Mouse (Mus musculus) hindbrain, postnatal 0 days (tissue): ENCODE results near the gene Rfc2. TPM values are rescaled to one million over a fixed set of nuclear protein-coding genes. Genes with fewer than 3 reads are reported as not detected.
A peak's percentile ranks its signal among the peaks of the same experiment; 100 is the strongest.

ENCODE experiments used
- ATAC-seq: fragments of 200-750 bp; cut with Nextera tagmentation; 2 replicates; pipeline ENCODE4 v1.8.0; 2017; ENCODE audit warnings: mild to moderate bottlenecking, moderate TSS enrichment, moderate library complexity
- DNase-seq: peaks from one replicate; pipeline ENCODE4 v3.0.0-alpha.2; 2015; ENCODE audit warnings: low spot score
- H3K27ac ChIP-seq: fragments of 300-500 bp; sonication (generic); 2 replicates; pipeline ENCODE4 v1.5.1; 2014; ENCODE audit warnings: mild to moderate bottlenecking
- H3K27me3 ChIP-seq: fragments of 300-500 bp; sonication (generic); 2 replicates; pipeline ENCODE4 v1.6.1; 2014; ENCODE audit warnings: low read length, mixed read lengths; ENCODE audit not compliant: insufficient read depth
- H3K36me3 ChIP-seq: fragments of 300-500 bp; sonication (generic); 2 replicates; pipeline ENCODE4 v1.6.1; 2014; ENCODE audit warnings: low read length, mixed read lengths; ENCODE audit not compliant: insufficient read depth
- H3K4me1 ChIP-seq: fragments of 300-500 bp; sonication (generic); 2 replicates; pipeline ENCODE4 v1.6.1; 2014; ENCODE audit warnings: antibody characterized with exemption, low read length, mixed read lengths; ENCODE audit not compliant: insufficient read depth
- H3K4me2 ChIP-seq: fragments of 300-500 bp; sonication (generic); 2 replicates; pipeline ENCODE4 v1.6.1; 2014; ENCODE audit warnings: low read depth, mild to moderate bottlenecking, low read length, moderate library complexity, mixed read lengths
- H3K4me3 ChIP-seq: fragments of 300-500 bp; sonication (generic); 2 replicates; pipeline ENCODE4 v1.5.1; 2014; ENCODE audit warnings: low read length
- H3K9ac ChIP-seq: fragments of 300-500 bp; sonication (generic); replicated peaks from 2 replicates; pipeline ENCODE4 v1.6.1; 2014; ENCODE audit warnings: mild to moderate bottlenecking, low read length, moderate library complexity, mixed read lengths
- H3K9me3 ChIP-seq: fragments of 300-500 bp; sonication (generic); 2 replicates; pipeline ENCODE4 v1.6.1; 2016; ENCODE audit warnings: low read length, mixed read lengths
- CTCF ChIP-seq: IDR thresholded peaks from 2 replicates; pipeline ENCODE4 v1.5.1; 2016; ENCODE audit warnings: antibody characterized with exemption, control low read depth, low read depth
- WGBS: fragments of 180-500 bp; shearing (Covaris S2); extraction: QIAGEN DNeasy Blood & Tissue Kit; methylation state at CpG from one replicate; pipeline ENCODE4 v1.1.7; 2014; 5-methylcytosine and 5-hydroxymethylcytosine counted together
- polyA plus RNA-seq: library from polyadenylated mRNA; unstranded; fragments of >200 nt; fragmentation: Nextera tagmentation; extraction: Ambion mirVana; gene quantifications from 2 replicates; pipeline ENCODE4 v1.2.1, GENCODE M21; 2015
- total RNA-seq: library from RNA; depleted of rRNA; stranded (reverse); fragments of >200 nt; gene quantifications from 2 replicates; pipeline ENCODE4 v1.2.3, GENCODE M21; 2014

Gene Rfc2
- total and polyA plus RNA-seq, 2 experiments from 2014 or later, result 76.3 to 164 TPM

DNA sequence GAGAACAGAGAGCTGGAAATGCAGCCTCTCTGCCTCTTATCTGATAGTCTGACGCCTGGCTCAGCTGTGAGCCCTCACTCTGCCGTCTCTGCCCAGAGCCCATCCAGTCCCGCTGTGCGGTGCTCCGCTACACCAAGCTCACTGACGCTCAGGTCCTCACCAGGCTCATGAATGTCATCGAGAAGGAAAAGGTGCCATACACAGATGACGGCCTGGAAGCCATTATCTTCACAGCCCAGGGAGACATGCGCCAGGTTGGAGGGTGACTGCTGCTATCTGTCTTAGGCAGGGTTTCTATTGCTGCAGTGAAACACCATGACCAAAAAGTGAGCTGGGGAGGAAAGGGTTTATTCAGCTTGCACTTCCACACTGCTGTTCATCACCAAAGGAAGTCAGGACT is 11.9 kb downstream of the Rfc2 start:
- H3K9ac ChIP-seq, result no peak overlapping the region
- H3K4me3 ChIP-seq, result no peak overlapping the region
- H3K27me3 ChIP-seq, result no peaks in the 10 kb centered on the region
- no peak overlapping the region for H3K27ac ChIP-seq
- no peak for DNase-seq
- H3K9me3 ChIP-seq, result no peaks in the 10 kb centered on the region
- peaks cover 46% of the 10 kb centered on the region for H3K36me3 ChIP-seq
- no peak overlapping the region for H3K4me2 ChIP-seq
- no peaks in the 10 kb centered on the region for H3K4me1 ChIP-seq
- no peak for TF ChIP-seq CTCF
- 91% methylated on average over 9 of the region's 9 CpGs for WGBS
- no peak for ATAC-seq

DNA sequence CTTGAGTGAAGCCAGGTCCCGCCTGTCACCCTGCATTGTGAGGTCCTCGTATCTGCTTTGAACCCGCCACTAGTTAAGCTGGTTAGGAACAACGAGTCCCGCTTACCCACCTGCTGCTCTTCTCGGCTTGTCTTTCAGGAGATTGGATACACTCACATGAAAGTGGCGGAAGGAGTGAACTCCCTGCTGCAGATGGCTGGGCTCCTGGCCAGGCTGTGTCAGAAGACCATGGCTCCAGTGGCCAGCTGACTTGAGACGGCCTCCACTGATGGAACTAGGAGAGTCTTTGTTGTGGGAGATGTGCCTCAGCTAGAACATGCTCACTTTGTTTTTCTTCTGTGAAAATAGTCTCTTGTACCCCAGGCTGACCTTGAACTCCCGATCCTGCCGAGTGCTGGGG is 16.5 kb downstream of the Rfc2 start:
- Histone ChIP-seq H3K9me3 (no peaks in the 10 kb centered on the region), H3K4me2 (no peak overlapping the region), H3K36me3 (peaks cover 43% of the 10 kb centered on the region), H3K27ac (no peak overlapping the region; the same call in 1 of the 2 replicates), H3K27me3 (no peaks in the 10 kb centered on the region), H3K9ac (no peak overlapping the region), H3K4me1 (no peaks in the 10 kb centered on the region), H3K4me3 (no peak overlapping the region)
- TF ChIP-seq CTCF, result no peak
- ATAC-seq, result 0 out of 2 replicates have a peak, but pooled peaks have one; percentile 46
- DNase-seq, result peak; percentile 66
- 57% methylated on average over 10 of the region's 10 CpGs for WGBS

DNA sequence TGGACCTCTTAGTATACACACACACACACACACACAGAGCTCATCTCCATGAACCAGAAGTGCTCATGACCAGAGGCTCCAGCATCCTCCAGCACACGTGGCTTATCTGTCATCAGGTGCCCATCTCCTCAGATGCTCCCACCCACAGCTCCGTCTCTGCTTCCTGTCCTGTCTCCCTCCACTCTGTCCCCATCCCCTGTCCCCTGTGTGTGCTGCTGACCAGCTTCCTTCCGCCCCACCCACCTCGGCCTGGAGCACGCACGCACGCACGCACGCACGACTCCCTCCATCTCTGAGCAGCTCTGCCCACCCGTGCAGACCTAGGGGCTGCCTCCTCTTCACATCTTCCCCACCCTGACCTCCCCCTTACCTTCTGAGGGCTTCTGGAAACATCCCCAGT is 23.2 kb downstream of the Rfc2 start:
- Histone ChIP-seq H3K4me1 (no peaks in the 10 kb centered on the region), H3K9me3 (no peaks in the 10 kb centered on the region), H3K4me2 (no peak overlapping the region), H3K9ac (no peak overlapping the region), H3K27ac (no peak overlapping the region), H3K36me3 (no peaks in the 10 kb centered on the region; the same call in 1 of the 2 replicates), H3K27me3 (no peaks in the 10 kb centered on the region), H3K4me3 (no peak overlapping the region)
- ATAC-seq, result no peak
- 83% methylated on average over 11 of the region's 11 CpGs for WGBS
- TF ChIP-seq CTCF, result no peak
- no peak for DNase-seq

DNA sequence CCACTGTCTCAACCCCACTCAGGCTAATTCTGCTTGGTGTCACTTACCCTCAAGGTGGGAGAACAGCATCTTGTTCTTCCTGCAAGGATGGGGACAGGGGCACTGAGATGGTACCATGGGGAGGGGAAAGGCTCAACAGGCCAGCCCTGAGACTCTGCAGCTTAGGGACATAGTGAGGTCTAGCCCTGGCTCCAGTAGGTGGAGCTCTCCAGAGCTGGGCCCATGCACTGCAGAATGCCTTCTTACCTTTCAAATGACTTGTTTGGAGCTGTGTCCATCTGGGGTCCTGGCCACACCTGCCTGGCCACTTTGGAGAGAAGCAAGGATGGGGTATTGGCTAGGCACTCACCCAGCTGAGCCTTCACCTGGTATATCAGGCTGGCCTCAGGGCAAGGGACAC is 25.1 kb downstream of the Rfc2 start:
- Histone ChIP-seq H3K9ac (no peak overlapping the region), H3K36me3 (no peaks in the 10 kb centered on the region), H3K9me3 (no peaks in the 10 kb centered on the region), H3K27me3 (no peaks in the 10 kb centered on the region), H3K4me1 (no peaks in the 10 kb centered on the region), H3K4me2 (no peak overlapping the region), H3K27ac (no peak overlapping the region), H3K4me3 (no peak overlapping the region)
- ATAC-seq (no peak), DNase-seq (no peak)
- TF ChIP-seq CTCF, result peak; percentile 19; the same call in 1 of the 2 replicates

DNA sequence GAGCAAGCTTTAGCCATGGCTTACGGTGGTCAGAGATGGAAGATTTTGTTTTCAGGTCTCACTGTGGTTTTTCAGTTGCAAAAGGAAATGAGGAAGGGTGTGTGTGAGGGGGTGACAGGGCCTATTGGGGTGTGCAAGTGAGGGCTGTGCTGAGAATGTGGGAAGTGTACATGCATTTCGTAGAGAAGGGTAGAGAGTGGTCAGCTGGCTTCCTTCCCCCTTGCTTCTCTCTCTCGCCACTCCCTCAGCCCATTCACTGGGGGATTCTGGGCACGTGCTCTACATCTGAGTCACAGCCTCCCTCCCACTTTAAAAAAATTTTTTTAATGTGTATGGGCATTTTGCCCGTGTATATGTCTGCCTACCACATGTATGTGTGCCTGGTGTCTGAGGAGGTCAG is 26.0 kb downstream of the Rfc2 start:
- no peaks in the 10 kb centered on the region for H3K4me1 ChIP-seq
- no peak overlapping the region for H3K27ac ChIP-seq
- no peak overlapping the region for H3K4me2 ChIP-seq
- H3K4me3 ChIP-seq, result no peak overlapping the region
- no peak overlapping the region for H3K9ac ChIP-seq
- 69% methylated on average over 5 of the region's 5 CpGs for WGBS
- H3K36me3 ChIP-seq, result no peaks in the 10 kb centered on the region
- H3K27me3 ChIP-seq, result no peaks in the 10 kb centered on the region
- H3K9me3 ChIP-seq, result no peaks in the 10 kb centered on the region
- no peak for TF ChIP-seq CTCF
- no peak for DNase-seq
- ATAC-seq, result no peak

DNA sequence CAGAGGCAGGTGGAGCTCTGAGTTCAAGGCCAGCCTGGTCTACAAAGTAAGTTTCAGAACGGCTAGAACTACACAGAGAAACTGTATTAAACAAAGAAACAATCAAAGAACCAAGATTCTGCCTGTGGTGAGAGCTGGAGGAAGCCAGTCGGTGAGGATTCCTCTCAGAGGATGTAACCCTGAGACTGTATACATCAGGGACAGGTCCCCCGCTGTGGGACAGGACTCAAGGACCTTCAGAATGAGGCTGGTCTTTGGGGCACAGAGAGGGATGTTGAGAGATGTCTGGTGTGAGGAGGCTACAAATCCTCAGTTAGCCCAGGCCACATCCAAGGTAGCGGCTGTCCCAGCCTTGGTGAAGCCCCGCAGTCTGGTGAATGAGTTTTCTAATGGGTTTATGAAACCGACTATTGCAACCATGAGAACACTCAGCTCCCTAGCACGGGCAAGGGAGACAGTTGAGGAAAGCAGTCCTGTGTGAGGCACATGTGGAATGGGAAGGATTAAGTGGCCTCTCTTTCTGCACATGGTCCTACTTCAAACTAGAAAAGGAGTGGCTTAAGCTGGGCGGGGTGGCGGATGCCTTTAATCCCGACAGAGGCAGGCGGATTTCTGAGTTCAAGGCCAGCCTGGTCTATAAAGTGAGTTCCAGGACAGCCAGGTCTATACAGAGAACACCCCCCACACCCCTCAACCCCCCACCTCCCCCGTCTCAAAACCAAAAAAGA is 28.9 kb downstream of the Rfc2 start:
- Histone ChIP-seq H3K27ac (no peak overlapping the region), H3K4me2 (no peak overlapping the region), H3K9me3 (no peaks in the 10 kb centered on the region), H3K9ac (no peak overlapping the region), H3K4me3 (no peak overlapping the region), H3K36me3 (no peaks in the 10 kb centered on the region), H3K27me3 (no peaks in the 10 kb centered on the region), H3K4me1 (no peaks in the 10 kb centered on the region)
- WGBS, result 81% methylated on average over 12 of the region's 12 CpGs
- ATAC-seq (no peak), DNase-seq (no peak)
- TF ChIP-seq CTCF, result no peak

DNA sequence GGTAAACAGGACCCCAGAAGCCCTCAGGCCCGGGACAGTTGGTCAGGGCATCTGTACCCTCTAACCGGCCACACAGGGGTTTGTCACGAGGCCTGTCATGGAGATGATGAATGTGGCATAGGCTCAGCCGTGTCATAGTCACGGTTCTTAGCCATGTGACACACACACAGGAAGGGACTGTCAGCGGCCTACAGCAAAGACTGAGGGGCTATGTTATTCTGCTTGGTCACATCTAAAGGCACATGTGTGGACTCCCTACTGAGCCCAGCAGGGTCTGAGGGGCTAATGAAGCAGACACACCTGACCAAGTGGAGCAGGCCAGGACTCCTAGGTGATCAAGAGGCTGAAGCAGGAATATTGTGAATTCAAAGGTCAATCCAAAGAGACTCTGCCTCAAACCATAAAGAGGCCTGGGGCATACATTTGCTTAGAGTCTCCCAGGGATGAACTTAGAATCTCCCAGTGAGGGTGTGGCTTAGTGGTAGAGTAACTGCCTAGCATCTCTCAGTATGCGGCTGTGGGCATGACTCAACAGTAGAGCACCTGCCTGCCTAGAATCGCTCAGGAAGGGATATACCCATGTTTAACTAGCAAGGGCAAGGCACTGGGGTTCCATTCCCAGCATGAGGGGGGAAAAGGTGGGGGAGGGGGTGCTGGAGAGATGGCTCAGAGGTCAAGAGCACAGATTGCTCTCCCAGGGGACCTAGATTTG is 30.8 kb downstream of the Rfc2 start:
- TF ChIP-seq CTCF, result no peak
- Histone ChIP-seq H3K4me3 (no peak overlapping the region), H3K9ac (no peak overlapping the region), H3K27me3 (no peaks in the 10 kb centered on the region), H3K27ac (0 out of 2 replicates have a peak overlapping the region, but pooled peaks have one; percentile 7), H3K4me2 (no peak overlapping the region), H3K9me3 (no peaks in the 10 kb centered on the region), H3K36me3 (no peaks in the 10 kb centered on the region), H3K4me1 (no peaks in the 10 kb centered on the region)
- 45% methylated on average over 8 of the region's 8 CpGs for WGBS
- no peak for DNase-seq
- peak; percentile 46; the same call in 1 of the 2 replicates for ATAC-seq
